Mouse (Mus musculus): ENCODE measurements at regions not wholly inside any gene's neighbourhood (a gene's known extent, or its start where the extent isn't known, plus 50 kb on each side); places are given as distances from the start of the nearest gene placed in this dataset.

DNA sequence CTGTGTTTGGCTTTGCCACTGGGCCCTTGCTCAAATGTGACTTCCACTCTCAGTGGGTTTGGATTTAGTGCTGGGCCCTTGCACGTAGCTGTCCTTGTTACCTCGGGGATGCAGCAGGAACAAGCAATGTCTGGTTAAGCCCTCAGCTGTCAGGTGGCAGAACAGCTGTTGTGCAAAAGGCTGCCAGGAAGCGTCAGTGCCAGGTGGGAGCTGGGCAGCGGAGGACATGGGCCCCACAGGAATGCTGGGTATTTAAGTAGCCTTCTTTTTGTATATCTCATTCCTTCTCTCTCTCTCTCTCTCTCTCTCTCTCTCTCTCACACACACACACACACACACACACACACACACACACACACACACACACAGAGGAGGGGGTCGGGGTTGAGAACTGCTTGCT is 104.0 kb upstream of the Arhgap28 start:
- Histone ChIP-seq H3K27me3 (ENCODE audit: control insufficient read depth, insufficient read depth, low read length) (no peaks in the 10 kb centered on the region), H3K27ac (ENCODE audit: low read depth, low read length) (no peak overlapping the region), H3K4me3 (ENCODE audit: low read depth, low read length) (no peak overlapping the region), H3K4me2 (no peak overlapping the region), H3K4me1 (ENCODE audit: control insufficient read depth, insufficient read depth, low read length) (no peaks in the 10 kb centered on the region), H3K9ac (ENCODE audit: low read depth, low read length) (no peak overlapping the region), H3K9me3 (replicated peaks; ENCODE audit: control insufficient read depth, low read length) (no peaks in the 10 kb centered on the region), H3K36me3 (ENCODE audit: control insufficient read depth, insufficient read depth, low read length) (no peaks in the 10 kb centered on the region)
- WGBS (ENCODE audit: insufficient replicate concordance): 65% methylated on average over 5 of the region's 5 CpGs
- ATAC-seq (replicated peaks; ENCODE audit: insufficient number of reproducible peaks, low FRiP score, low TSS enrichment): no peak

DNA sequence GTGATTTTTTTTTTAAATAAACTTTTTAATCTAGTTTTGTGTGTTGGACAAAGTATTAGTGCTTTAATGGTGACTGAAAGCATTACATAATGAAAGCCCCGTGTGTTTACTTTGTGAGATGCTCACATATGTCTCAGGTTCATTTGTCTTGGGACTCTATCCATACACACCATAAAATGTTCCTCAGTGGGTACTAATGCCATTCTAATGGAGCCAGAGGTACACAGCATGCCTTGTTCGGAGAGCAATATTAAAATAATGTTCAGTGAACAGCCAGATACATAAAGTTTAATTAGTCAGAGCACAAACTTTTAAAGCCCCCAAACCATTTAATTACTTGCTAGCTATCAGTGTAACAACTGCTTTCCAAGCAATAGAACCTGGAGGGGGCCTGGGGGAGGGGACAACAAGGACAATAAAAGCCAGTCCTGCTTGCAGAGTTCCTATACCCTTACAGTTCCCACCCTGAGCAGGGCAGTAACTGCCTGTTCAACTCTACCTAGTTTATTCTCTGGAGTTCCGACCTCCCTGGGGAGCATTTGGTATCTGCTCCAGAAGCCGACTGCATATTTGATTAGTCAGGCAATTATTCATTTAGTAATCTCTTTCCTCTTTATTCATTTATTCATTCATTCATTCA is 108.0 kb upstream of the Arhgap28 start:
- no peaks in the 10 kb centered on the region for H3K9me3 ChIP-seq (replicated peaks; ENCODE audit: control insufficient read depth, low read length)
- H3K27me3 ChIP-seq (ENCODE audit: control insufficient read depth, insufficient read depth, low read length): no peaks in the 10 kb centered on the region
- H3K4me3 ChIP-seq (ENCODE audit: low read depth, low read length): no peak overlapping the region
- H3K4me2 ChIP-seq: no peak overlapping the region
- no peak for ATAC-seq (replicated peaks; ENCODE audit: insufficient number of reproducible peaks, low FRiP score, low TSS enrichment)
- H3K36me3 ChIP-seq (ENCODE audit: control insufficient read depth, insufficient read depth, low read length): no peaks in the 10 kb centered on the region
- 80% methylated on average over 4 of the region's 4 CpGs for WGBS (ENCODE audit: insufficient replicate concordance)
- H3K9ac ChIP-seq (ENCODE audit: low read depth, low read length): no peak overlapping the region
- no peak overlapping the region for H3K27ac ChIP-seq (ENCODE audit: low read depth, low read length)
- no peaks in the 10 kb centered on the region for H3K4me1 ChIP-seq (ENCODE audit: control insufficient read depth, insufficient read depth, low read length)

DNA sequence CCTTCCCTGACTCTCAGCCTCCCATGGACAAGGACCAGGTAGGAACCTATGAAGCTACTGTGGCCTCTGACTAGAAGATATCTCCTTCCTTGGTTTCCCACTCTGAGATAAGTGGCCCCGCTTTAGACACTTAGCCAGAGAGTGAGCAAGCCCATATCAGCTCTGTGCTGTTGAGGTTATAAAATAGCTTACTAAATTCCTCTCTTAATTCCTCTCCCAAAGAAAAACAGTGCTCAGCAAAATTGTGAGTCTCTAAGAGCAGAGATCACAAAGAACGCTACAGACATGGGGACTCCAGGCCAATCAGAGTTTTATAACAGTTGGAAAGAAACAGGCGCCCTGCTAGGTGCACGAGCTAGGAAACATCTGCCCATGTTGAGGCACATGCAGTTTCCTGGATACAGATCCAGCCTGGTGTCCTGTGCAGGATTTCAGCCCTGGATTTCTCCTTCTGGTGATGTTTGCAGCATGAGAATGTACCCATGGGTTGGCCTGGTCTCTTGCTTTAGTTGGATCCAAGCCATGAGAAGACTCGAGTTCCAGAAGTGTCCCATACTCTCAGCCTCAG is 108.9 kb upstream of the Arhgap28 start:
- no peaks in the 10 kb centered on the region for H3K9me3 ChIP-seq (replicated peaks; ENCODE audit: control insufficient read depth, low read length)
- no peak overlapping the region for H3K4me2 ChIP-seq
- H3K4me3 ChIP-seq (ENCODE audit: low read depth, low read length): no peak overlapping the region
- WGBS (ENCODE audit: insufficient replicate concordance): 60% methylated on average over 5 of the region's 5 CpGs
- no peaks in the 10 kb centered on the region for H3K27me3 ChIP-seq (ENCODE audit: control insufficient read depth, insufficient read depth, low read length)
- H3K36me3 ChIP-seq (ENCODE audit: control insufficient read depth, insufficient read depth, low read length): no peaks in the 10 kb centered on the region
- H3K4me1 ChIP-seq (ENCODE audit: control insufficient read depth, insufficient read depth, low read length): no peaks in the 10 kb centered on the region
- H3K9ac ChIP-seq (ENCODE audit: low read depth, low read length): no peak overlapping the region
- no peak overlapping the region for H3K27ac ChIP-seq (ENCODE audit: low read depth, low read length)
- no peak for ATAC-seq (replicated peaks; ENCODE audit: insufficient number of reproducible peaks, low FRiP score, low TSS enrichment)

DNA sequence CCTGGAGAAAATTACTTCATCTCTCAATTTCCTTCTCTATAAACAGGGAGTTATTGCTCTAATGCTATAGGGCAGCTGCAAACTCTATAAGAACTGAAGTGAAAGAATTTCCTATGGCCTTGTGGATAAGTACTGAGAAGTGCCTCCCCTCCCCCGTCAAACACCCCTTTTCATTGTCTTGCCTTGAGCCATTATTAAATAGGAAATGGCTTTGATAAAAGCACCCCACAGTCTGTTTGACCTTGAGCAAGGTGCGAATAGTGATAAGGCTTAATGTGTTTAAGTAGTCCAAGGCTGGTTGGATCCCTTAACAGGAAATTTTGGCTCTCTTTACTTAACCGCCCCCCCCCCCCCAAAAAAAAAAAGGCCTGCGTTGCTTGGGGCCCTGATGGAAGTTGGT is 111.7 kb upstream of the Arhgap28 start:
- no peak overlapping the region for H3K4me3 ChIP-seq (ENCODE audit: low read depth, low read length)
- no peak overlapping the region for H3K9ac ChIP-seq (ENCODE audit: low read depth, low read length)
- no peak overlapping the region for H3K4me2 ChIP-seq
- no peaks in the 10 kb centered on the region for H3K27me3 ChIP-seq (ENCODE audit: control insufficient read depth, insufficient read depth, low read length)
- ATAC-seq (replicated peaks; ENCODE audit: insufficient number of reproducible peaks, low FRiP score, low TSS enrichment): no peak
- no peak overlapping the region for H3K27ac ChIP-seq (ENCODE audit: low read depth, low read length)
- WGBS (ENCODE audit: insufficient replicate concordance): 67% methylated on average over 4 of the region's 4 CpGs
- H3K36me3 ChIP-seq (ENCODE audit: control insufficient read depth, insufficient read depth, low read length): no peaks in the 10 kb centered on the region
- H3K4me1 ChIP-seq (ENCODE audit: control insufficient read depth, insufficient read depth, low read length): no peaks in the 10 kb centered on the region
- H3K9me3 ChIP-seq (replicated peaks; ENCODE audit: control insufficient read depth, low read length): no peaks in the 10 kb centered on the region

DNA sequence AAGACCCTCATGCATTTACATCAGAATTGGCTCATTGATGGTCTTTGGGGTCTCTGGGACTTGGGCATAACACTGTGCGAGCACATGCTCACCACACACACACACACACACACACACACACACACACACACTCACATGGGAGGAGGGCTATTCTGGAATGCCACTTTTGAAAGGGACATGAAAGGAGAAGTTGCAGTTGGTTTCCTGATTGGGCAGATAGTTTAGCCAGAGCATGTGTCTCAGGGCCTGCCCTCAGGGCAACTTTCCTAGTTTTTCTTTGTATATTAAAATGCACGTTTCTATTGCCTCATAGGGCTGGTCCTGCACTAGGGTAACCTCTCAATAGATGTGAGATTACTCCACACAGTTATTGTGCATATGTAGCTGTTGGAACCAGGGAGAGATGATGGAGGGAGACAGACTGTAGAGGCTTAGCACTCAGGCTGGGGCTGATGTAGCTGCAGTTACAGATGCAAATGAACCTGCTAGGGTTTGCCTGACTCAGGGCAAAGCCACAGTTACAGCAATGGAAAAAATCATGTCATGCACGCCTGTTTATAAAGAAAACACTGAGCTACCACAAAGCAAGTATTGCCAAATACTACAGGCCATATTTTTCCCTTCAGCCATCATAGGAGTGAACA is 115.3 kb upstream of the Arhgap28 start:
- Histone ChIP-seq H3K9ac (ENCODE audit: low read depth, low read length) (no peak overlapping the region), H3K9me3 (replicated peaks; ENCODE audit: control insufficient read depth, low read length) (no peaks in the 10 kb centered on the region), H3K4me3 (ENCODE audit: low read depth, low read length) (no peak overlapping the region), H3K4me1 (ENCODE audit: control insufficient read depth, insufficient read depth, low read length) (no peaks in the 10 kb centered on the region), H3K27me3 (ENCODE audit: control insufficient read depth, insufficient read depth, low read length) (no peaks in the 10 kb centered on the region), H3K36me3 (ENCODE audit: control insufficient read depth, insufficient read depth, low read length) (no peaks in the 10 kb centered on the region), H3K27ac (ENCODE audit: low read depth, low read length) (no peak overlapping the region), H3K4me2 (no peak overlapping the region)
- no peak for ATAC-seq (replicated peaks; ENCODE audit: insufficient number of reproducible peaks, low FRiP score, low TSS enrichment)
- WGBS (ENCODE audit: insufficient replicate concordance): 73% methylated on average over 3 of the region's 3 CpGs

DNA sequence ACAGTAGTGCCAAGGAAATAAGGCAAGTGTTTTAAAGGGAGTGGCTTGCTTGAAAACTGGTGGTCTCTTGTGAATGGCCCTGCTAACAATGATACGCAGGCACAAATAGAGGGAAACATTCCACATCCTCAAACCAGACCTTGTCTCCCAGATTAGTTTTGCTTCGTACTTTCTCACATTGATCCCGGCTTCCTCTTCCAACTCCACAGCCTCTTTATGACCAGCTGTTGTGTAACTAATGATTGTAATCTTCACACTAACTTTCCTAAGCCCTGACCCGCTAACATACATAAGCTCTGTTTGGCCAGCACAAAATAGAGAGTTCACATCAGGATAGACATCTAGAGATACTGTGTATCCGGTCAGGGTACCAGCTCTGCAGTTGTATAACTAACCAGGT is 116.3 kb upstream of the Arhgap28 start:
- Histone ChIP-seq H3K36me3 (ENCODE audit: control insufficient read depth, insufficient read depth, low read length) (no peaks in the 10 kb centered on the region), H3K4me1 (ENCODE audit: control insufficient read depth, insufficient read depth, low read length) (no peaks in the 10 kb centered on the region), H3K9me3 (replicated peaks; ENCODE audit: control insufficient read depth, low read length) (no peaks in the 10 kb centered on the region), H3K4me3 (ENCODE audit: low read depth, low read length) (no peak overlapping the region), H3K9ac (ENCODE audit: low read depth, low read length) (no peak overlapping the region), H3K27me3 (ENCODE audit: control insufficient read depth, insufficient read depth, low read length) (no peaks in the 10 kb centered on the region), H3K4me2 (no peak overlapping the region), H3K27ac (ENCODE audit: low read depth, low read length) (no peak overlapping the region)
- no peak for ATAC-seq (replicated peaks; ENCODE audit: insufficient number of reproducible peaks, low FRiP score, low TSS enrichment)
- WGBS (ENCODE audit: insufficient replicate concordance): 70% methylated on average over 5 of the region's 5 CpGs

DNA sequence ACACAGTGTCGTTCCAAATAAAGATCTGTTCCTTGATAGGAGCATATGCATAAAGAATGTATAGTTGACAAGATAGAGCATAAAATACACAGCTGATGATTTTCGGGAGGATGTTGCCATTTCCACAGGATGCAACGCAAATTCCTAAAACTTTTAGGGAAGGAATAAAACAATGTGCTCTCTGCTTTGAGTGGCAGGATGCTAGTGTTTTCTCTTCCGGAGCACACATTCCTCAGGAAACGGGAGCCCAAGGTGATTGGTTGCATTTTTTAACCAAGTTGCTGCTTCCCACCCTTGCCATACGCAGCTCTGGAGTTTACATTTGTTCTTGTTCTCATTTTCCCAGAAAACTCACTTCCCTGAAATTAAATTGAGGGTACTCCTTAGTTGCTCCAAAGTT is 116.8 kb upstream of the Arhgap28 start:
- Histone ChIP-seq H3K4me2 (no peak overlapping the region), H3K9me3 (replicated peaks; ENCODE audit: control insufficient read depth, low read length) (no peaks in the 10 kb centered on the region), H3K4me1 (ENCODE audit: control insufficient read depth, insufficient read depth, low read length) (no peaks in the 10 kb centered on the region), H3K27me3 (ENCODE audit: control insufficient read depth, insufficient read depth, low read length) (no peaks in the 10 kb centered on the region), H3K27ac (ENCODE audit: low read depth, low read length) (no peak overlapping the region), H3K36me3 (ENCODE audit: control insufficient read depth, insufficient read depth, low read length) (no peaks in the 10 kb centered on the region), H3K9ac (ENCODE audit: low read depth, low read length) (no peak overlapping the region), H3K4me3 (ENCODE audit: low read depth, low read length) (no peak overlapping the region)
- 64% methylated on average over 6 of the region's 6 CpGs for WGBS (ENCODE audit: insufficient replicate concordance)
- ATAC-seq (replicated peaks; ENCODE audit: insufficient number of reproducible peaks, low FRiP score, low TSS enrichment): no peak

DNA sequence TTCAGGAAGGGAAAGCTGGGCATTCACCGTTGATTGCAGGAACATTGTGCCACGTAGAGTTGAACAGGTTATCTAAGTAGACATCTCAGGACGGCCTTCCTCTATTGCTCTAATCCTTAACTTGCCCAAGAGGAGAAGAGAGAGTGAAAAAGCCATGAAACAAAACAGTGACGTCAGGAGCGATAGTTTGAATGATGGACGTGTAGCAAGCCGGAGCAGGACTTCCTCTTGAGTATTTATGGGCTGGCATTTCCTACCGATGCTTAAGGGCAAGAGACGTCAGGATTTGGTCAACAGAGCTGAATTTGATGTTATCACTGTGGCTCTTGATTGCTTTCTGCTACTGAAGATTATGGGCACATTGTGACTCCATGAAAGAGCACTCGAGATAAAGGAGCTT is 130.5 kb upstream of the Arhgap28 start:
- ATAC-seq (replicated peaks; ENCODE audit: insufficient number of reproducible peaks, low FRiP score, low TSS enrichment): no peak
- no peak overlapping the region for H3K9ac ChIP-seq (ENCODE audit: low read depth, low read length)
- H3K4me1 ChIP-seq (ENCODE audit: control insufficient read depth, insufficient read depth, low read length): no peaks in the 10 kb centered on the region; the same call in 1 of the 2 replicates
- H3K4me2 ChIP-seq: no peak overlapping the region
- no peaks in the 10 kb centered on the region for H3K27me3 ChIP-seq (ENCODE audit: control insufficient read depth, insufficient read depth, low read length)
- WGBS (ENCODE audit: insufficient replicate concordance): 48% methylated on average over 10 of the region's 10 CpGs
- no peak overlapping the region for H3K4me3 ChIP-seq (ENCODE audit: low read depth, low read length)
- H3K9me3 ChIP-seq (replicated peaks; ENCODE audit: control insufficient read depth, low read length): no peaks in the 10 kb centered on the region
- H3K27ac ChIP-seq (ENCODE audit: low read depth, low read length): no peak overlapping the region
- no peaks in the 10 kb centered on the region for H3K36me3 ChIP-seq (ENCODE audit: control insufficient read depth, insufficient read depth, low read length)

DNA sequence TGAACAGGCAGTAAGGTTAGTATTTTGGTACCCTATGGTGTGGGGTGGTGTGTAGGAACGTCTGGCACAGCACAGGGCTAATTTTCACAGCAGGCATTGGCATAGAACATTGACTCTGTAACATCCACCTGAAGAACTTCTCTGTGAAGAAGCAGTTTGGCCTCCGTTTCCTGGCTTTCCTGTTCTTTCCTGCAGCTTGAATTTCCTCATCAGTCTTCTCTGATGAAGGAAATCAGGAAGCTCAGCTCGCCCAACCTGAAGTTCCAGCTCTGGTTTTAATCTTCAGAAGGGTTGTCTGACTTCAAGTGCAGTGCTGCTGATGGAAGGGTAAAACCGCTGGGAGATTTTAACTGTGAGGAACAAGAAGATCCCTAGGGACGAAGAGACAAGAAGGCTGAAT is 131.5 kb upstream of the Arhgap28 start:
- Histone ChIP-seq H3K27me3 (ENCODE audit: control insufficient read depth, insufficient read depth, low read length) (no peaks in the 10 kb centered on the region), H3K4me2 (no peak overlapping the region), H3K36me3 (ENCODE audit: control insufficient read depth, insufficient read depth, low read length) (no peaks in the 10 kb centered on the region), H3K9me3 (replicated peaks; ENCODE audit: control insufficient read depth, low read length) (no peaks in the 10 kb centered on the region), H3K9ac (ENCODE audit: low read depth, low read length) (no peak overlapping the region), H3K4me1 (ENCODE audit: control insufficient read depth, insufficient read depth, low read length) (no peaks in the 10 kb centered on the region; the same call in 1 of the 2 replicates), H3K4me3 (ENCODE audit: low read depth, low read length) (no peak overlapping the region), H3K27ac (ENCODE audit: low read depth, low read length) (no peak overlapping the region)
- whole genome bisulfite sequencing (ENCODE audit: insufficient replicate concordance): 48% methylated on average over 5 of the region's 5 CpGs
- ATAC-seq (replicated peaks; ENCODE audit: insufficient number of reproducible peaks, low FRiP score, low TSS enrichment): no peak
